Mouse (Mus musculus) Muller cell, postnatal 12 days (primary cell): ENCODE data around the gene Med12l.

Experiments
- DNase-seq: peaks from one replicate; pipeline ENCODE4 v3.0.0-alpha.2; 2015; ENCODE audit errors: inconsistent ontology term

The Med12l gene

DNA sequence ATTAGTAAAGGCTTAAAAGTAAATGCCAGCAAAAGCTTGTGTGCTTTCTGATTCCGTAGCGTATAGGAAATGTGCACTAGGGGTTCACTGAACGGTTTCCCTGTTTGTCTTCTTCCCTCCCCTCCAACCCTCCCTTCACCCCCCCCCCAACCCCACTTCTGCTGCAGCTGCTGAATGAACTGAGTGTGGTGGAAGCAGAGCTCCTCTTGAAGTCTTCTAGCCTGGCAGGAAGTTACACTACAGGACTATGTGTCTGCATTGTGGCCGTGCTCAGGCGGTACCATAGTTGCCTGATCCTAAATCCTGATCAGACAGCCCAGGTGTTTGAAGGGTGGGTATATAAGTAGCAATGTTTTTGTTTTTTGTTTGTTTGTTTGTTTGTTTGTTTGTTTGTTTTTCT lies 229.3 kb downstream of the Med12l start:
- DNase-seq: no peak

DNA sequence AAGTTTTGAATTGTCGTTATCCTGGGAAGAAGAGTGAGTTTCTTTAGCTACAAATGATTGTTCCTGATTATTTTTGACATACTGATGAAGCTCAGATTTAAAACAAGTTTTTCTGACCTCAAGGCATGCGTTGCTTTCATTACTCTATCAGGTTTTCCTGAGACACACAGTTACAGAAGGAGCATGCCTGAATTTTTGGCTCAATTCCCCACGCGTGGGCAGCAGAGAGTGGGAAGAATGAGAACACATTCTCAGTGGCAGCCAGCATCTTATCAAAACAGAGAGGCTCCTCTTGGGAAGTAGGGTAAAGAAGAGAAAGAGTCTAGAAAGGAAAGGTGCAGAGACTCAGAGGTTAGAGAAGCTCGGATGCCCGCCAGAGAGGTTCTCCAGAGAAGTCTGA lies 237.8 kb downstream of the Med12l start:
- peak; percentile 70 for DNase-seq

DNA sequence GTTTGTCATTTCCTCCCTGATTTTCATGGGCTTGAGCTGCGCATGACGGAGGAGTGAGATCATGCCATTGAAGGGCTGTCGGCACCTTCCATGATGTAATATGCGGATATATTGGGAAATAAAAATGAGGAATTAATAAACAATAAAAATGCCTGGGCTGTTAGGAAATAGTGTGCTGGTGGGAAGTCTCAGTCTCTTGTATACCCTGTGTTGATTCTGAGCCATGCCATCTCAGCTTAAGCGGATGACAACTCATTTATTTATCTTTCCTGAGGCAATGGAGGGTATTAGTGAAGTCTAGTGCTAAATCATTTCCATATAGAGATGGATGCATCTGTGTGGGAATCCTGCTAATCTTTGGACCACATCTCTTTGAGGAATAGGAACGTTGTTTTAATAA lies 242.4 kb downstream of the Med12l start:
- no peak for DNase-seq

DNA sequence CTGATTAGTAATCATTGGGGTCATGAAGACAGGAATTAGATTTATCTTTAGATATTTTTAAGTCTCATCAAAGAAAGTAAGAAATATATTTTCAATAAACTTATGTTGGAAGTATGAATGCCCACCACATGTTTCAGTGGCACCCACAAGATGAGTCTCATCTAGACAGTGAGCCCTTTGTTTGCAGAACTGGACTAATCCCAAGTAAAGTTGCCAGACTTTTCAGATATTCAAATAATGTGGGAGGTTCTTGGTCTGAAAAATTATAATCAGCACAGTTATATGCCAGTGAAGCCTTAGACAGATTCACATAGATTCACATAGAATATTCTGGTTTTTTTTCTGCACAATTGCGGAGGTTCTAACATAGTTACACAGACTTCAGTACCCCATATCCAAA lies 244.8 kb downstream of the Med12l start:
- peak; percentile 85 for DNase-seq

DNA sequence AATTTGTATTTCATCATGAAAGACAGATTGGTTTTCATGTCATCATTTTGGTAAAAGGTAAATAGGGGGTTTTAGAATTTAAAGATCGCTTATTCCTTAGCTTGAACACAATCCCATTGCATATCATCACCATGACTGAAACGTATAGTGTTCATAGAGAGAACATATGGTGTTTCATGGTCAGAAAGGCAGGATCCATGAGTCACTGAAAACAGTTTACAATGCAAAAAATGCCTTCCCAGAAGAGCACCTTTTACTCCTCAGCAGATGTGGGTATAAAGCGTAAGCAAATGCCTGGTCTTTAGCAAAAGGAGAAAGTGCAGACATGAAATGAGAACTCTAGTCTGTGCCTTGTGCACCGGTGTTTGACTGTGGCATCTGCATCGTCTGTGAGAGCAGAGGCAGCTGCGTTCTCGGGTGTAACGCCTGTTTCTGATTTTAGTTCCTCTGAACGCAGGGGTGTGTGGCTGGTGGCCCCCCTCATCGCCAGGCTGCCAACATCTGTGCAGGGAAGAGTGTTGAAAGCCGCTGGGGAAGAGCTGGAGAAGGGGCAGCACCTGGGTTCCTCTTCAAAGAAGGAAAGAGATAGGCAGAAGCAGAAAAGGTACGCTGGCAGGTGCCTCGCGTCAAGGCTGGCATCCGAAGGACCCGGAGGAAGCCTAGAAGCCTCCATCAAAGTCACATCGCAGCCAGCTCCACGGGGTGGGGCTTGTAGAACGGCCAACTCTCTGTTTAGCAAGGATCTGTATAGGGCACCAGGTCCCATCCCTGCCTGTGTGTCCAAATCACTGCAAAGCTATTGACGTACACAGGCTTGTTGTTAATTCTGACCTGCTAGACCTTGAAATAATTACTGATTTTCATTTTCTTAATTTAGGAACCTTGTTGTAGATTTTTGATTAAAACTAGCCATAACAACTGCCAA lies 252.4 kb downstream of the Med12l start:
- no peak for DNase-seq

DNA sequence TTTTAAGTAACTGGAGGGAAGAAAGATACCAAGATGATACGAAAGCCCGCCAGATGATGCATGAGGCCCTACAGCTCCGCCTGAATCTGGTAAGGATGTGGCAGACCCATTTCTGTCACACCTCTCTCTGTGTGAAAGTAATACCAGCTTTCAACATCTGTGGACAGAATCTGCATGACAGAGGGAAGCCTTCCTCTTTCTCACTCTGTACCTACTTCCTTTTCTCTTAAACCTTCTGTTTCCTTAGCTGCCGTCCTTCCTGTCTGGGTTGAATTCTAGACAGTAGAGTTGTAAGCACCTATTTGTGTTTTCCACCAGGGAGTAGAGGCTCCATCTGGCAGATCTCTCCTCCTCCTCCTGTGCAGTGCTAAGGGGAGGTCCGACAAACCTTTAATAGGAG lies 255.1 kb downstream of the Med12l start:
- no peak for DNase-seq

DNA sequence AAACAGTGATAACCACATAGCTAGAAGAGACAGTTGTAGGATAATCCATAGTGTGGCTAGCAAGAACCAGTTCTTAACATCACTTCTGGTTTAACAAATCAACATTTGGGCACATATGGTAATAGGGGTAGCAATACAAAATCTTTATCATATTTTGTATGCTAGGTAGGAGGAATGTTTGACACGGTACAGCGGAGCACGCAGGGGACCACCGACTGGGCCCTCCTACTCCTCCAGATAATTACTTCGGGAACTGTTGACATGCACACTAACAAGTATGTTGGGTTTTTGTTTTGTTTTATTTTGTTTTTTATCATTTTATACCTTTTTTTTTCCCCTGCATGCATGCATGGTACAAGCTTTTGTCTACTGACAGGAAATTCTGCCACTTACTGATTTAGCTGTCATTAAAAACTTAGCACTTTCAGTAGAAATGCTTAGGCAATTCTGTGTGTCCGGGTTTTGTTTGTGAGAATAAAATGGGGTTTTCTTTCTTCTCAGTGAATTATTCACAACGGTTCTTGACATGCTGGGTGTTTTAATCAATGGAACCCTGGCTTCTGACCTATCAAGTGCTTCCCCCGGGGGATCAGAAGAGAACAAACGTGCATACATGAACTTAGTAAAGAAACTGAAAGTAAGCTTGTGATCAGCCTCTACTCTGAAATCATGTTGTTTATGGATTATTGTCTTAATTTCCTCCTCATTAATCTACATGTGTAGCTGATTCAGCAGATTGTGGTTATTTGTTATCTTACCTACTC lies 256.3 kb downstream of the Med12l start:
- peak; percentile 43 for DNase-seq

DNA sequence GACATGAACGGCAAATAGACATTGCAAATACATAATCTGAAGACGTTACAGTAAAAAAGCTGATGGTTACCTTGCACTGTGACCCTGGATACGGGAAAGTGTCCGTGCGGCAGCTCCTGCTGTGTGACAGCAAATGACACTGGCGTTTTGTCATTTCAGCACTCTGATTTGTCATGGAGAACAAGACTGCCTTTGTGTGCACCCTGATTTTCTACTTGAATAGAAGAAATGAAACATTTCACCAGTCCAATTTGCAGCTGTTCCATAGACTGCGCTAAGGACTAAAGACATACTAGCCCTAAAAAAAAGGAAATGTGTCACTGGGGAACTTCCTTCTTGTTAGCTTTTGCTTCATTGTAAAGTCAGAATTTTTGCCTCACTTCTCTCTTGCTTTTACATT lies 257.1 kb downstream of the Med12l start, which contains the start of gene P2ry12:
Gene P2ry12 (minus strand): TSS at position 168 of the 400 bp plus-strand sequence.
- DNase-seq: peak; percentile 49

DNA sequence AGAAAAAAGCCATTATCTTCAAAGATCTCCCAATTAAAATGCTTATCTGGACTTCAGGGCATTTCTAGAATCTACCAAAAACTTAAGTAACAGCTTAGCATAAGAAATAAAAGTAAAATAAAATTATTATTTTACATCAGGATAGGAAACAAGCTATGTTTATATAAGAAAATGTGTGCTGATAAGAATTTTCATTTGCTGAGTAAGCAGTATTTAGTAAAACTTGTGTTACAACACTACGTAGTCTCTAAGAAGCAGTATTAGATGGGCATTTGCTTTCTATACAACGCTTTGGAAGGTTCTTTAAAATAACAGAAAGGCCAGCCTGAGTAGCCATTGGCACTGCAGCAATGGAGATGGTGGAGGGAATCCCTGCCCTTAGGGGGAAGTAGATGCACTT lies 257.8 kb downstream of the Med12l start:
- DNase-seq: no peak

DNA sequence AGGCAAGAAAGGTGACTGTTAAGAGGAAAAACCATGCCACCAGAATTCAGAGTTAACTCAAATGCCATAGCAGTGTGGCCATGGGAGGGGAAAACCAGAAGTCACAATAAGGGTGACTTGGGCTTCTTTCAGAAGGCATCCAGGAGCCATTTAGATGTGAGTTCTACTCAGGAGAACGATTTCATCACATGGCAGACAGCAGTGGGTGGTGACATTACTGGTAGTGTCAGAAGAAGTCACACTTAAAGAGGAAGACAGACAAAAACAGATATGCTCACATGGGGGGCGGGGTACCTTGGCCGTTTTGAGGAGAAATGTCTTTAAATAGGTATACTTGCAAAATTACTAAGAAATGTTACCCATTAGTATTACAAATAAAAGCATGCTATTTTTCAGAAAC lies 258.4 kb downstream of the Med12l start:
- DNase-seq: no peak

DNA sequence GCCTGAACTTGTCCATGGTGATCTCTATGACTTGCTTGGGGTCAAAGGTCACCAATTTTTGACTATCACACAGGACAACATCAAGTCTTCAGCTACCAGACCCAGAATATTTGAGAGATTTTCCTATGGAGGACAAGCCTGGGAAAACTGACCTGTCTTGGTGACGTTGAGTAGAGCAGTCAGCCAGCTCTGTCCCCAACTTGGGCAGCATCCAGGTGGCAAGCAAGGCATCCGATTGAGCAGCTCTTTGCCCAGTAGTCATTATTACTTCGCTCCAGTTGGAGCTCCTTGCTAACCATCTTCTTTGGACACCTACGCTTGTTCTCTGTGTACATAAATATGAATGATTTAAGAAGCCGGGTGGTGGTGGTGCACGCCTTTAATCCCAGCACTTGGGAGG lies 265.2 kb downstream of the Med12l start:
- no peak for DNase-seq

DNA sequence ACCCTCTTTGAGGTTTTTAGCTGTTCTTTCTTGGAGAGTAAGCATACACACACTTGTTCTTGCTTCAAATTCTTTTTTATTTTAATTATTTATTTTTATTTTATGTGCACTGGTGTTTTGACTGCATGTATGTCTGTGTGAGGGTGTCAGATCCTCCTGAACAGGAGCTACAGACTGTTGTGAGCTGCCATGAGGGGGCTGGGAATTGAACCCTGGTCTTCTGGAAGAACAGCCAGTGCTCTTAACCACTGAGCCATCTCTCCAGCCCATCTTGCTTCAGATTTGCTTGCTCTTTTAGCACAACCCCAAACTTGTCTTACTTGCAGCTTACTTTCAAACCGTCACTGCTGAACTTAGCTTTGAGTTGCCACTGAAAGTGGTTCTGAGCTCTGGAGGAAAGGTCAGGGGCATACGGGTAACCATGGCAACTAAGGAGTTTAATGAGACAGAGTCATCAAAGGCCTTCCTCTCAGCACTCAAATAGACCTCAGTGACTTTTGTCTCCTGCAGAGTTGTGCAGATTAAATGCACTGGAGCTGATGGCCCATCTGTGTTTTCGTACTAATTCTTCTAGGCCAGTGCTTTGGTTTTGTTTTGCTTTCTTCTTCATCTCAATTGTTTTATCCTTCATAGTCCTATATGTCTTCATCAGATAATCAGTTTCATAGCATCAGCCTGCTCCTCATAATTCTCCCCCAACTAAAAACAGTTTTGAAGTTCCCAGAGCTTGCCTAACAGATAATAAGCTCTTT lies 272.1 kb downstream of the Med12l start:
- no peak for DNase-seq

DNA sequence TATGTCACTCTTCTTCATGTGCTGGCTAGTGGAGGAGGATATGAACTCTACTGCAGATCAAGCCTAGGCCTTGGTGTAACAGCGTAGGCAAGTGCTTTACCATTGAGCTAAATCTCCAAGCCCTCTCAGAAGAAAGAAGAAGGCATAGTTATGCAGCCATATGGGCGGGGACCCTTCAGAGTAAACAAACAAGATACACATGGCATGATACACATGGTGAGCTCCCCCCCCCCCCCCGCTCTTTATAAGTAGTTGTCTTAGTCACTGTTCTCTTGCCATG lies 272.6 kb downstream of the Med12l start:
- DNase-seq: peak; percentile 6

DNA sequence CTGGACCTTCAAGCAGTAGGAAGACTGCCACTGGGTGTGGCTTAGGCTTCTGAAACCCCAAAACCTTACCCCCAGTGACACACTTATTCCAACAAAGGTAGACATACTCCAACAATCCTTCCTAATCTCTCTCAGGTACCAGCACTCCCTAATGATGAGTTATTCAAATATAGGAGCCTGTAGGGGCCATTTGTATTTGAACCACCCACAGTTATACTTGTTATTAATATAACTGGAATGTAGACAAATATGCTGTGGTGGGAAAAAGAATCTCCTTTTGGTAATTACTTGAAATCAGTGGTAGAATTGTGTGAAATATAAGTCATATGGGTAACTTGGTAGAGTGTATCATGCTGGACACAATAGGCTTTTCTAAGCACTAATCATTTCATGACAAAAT lies 273.0 kb downstream of the Med12l start:
- peak; percentile 57 for DNase-seq

DNA sequence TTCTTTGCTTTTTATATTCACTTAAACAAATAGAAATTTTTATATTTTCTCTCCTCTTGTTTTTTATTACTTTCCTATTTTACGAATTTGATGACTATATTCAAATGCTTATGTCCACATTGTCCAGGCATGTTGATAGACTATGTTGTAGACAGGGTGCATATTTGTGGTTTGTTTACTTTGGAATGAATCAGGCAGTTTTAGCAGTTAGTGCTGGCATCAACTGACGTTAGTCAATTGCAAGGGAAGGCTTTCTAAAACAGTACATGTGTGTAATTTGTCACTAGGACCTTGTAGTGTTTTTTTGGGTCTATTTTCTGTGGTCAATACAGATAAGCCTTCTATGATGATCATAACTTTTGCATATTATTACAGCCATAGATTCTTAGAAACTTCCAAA lies 284.9 kb downstream of the Med12l start:
- peak; percentile 75 for DNase-seq

DNA sequence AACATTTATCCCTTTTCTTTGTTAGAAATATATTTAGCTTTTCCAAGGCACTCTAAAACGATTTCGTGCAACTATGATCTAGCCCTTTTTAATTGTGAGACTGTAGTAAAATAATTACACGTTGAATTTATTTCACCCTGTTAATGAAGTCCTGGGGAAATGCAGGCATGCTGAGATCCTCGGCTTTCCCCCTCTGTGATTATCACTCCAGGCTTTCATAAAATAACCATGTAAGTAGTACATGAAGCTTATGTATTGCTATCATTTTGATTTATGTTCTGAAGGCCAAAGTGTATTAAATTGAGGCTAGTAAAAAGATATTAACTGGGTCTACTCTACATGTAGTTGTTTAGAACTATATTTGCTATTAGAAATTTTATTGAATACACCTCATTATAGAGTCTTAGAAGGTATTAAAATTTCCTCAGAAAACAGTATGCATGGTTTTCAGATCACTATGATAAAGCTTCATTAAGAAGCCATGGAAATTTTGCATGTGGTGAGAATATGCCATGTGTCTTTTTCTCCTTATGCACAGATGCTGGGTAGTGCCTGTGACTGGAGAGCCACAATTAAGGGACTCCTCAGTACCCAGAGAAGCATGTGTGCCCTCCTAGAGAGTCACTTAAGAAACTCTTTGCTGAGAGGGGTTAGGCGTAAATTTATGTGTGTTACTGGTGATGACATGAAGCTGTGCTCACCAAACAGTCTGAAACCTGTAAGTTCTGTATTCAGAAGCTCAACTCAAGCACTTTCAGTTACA lies 288.0 kb downstream of the Med12l start:
- no peak for DNase-seq

DNA sequence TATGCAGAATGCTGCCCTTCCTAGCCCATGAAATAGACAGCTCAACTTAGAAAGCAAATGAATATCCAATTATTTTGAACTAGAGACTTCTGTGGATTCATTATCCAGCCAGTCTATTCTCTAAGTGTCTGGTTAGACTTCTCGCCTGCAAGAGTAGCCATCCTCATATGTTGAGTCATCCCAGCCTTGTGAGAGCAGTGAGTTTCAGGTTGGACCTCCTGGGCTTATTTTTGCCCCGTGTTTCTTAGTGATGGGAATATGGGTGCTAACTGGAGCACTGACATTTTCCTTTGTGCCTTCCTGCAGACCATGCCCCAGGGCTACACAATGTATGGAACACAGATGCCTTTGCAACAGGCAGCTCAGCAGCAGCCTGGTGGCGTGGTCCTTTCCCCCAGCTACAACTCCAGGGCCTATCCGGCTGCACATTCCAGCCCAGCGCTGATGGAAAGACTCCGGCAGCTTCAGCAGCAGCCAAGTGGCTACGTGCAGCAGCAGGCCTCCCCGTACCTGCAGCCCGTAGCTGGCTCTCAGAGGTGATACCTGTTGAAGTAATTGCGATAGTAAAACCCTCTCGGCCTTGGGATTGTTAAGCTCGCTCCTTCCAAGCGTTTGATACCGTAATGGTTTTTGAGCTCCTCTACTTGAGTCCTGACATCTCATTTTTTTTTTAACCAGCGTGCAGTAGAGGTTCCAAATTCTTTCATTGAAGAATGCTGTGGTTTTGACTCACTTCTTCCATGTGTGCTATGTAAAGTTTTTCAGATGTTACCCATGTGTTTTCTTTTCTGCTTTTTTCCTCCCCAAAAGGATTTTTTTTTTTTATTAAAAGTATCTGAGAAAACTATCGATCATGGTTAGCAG lies 290.3 kb downstream of the Med12l start:
- peak; percentile 55 for DNase-seq

DNA sequence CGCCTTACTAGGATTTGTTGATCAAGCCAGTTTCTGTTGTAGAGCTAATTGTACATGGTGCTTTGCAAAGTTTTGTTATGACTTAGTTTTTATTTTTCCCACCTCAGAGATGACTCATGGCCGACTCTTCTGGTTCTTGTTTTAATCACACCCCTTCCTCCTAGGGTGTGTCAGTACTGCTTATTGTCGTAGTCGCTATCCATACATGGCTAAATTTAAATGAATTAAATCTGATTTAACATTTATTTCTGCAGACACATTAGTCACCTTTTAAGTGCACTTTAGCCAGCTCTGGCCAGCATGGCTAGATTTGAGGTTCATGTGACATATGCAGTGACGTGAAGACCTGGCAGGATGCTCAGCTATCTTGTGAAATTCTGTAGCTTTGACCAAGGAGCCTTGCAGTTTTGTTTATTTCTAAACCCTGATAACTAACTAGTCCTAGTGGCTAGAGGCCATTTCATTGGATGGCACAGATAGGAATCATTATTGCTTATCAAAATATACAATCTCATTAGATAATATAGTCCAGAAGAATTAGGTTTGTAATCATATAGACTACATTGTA lies 291.0 kb downstream of the Med12l start:
- no peak for DNase-seq

DNA sequence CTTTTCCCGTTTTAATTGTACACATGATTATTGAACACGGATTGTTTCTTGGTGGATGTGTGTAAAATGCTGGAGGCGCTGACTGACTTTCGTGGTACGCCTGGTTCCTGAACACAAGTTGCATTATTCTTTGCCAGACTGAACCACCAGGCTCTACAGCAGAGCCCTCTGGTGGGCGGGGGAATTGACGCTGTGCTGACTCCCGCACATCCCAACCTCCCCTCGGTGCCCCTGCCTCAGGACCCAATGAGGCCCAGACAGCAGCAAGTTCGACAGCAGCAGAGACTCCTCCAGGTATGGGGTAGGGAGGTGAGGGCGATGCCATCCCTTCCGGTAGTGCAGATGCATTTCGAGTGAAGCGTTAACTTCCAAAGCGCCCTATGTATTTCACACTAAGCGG lies 292.0 kb downstream of the Med12l start:
- no peak for DNase-seq

DNA sequence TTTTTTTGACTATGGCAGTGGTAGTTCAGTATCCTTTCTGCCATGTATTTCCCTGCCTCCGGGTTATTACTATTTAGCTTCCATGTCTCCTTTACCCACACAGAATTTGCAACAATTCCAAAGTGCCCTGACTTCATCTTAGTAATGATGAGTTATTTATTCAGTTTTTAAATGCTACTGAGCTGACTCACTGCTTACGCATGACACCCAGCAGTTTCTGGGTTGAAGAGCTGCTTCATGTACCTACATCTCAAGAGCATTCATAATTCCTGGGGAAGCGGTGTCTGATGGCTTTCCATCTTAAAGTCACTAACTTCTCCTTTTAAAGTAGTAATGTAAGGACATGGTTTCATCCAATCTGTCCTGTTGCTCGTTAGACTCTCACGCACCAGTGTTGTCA lies 299.3 kb downstream of the Med12l start:
- DNase-seq: no peak
